Mouse (Mus musculus): ENCODE measurements around the gene Rab37. TPM values are rescaled to one million over a fixed set of nuclear protein-coding genes. Genes with fewer than 3 reads are reported as not detected.

The Rab37 gene
- polyA plus RNA-seq (2015; fragmentation: Nextera tagmentation; extraction: Ambion mirVana) = 2.2 and 2.3 TPM in 2 replicates

GRCm38 (mm10) chr11:115091362-115091901 lies at the start of gene Rab37:
Gene Rab37 (plus strand): TSS chr11:115091431.
- 3% methylated on average over 36 of the region's 36 CpGs for WGBS (ENCODE audit: insufficient replicate concordance)
- H3K36me3 ChIP-seq (replicated peaks) = no peaks in the 10 kb centered on the region
- no peak within 1 kb of the TSS for H3K4me3 ChIP-seq (replicated peaks)
- H3K9ac ChIP-seq = no peak within 1 kb of the TSS
- H3K9me3 ChIP-seq (replicated peaks) = 0 out of 2 replicates have a peak, but pooled peaks cover 4% of the 10 kb centered on the region
- no peak within 1 kb of the TSS for H3K27ac ChIP-seq (replicated peaks)
- H3K27me3 ChIP-seq = peaks cover 29% of the 10 kb centered on the region
- H3K4me1 ChIP-seq (replicated peaks) = no peaks in the 10 kb centered on the region
- H3K4me2 ChIP-seq = no peak within 1 kb of the TSS
- ATAC-seq (ENCODE audit: insufficient read depth) = no peak

GRCm38 (mm10) chr11:115048259-115048658 lies 43.0 kb upstream of the Rab37 start, which contains the start of gene Cd300ld3:
Gene Cd300ld3 (minus strand): TSS chr11:115048409.
- Histone ChIP-seq H3K4me1 (replicated peaks) (no peaks in the 10 kb centered on the region), H3K36me3 (replicated peaks) (no peaks in the 10 kb centered on the region), H3K9ac (no peak within 1 kb of the TSS), H3K9me3 (replicated peaks) (no peaks in the 10 kb centered on the region), H3K27ac (replicated peaks) (no peak within 1 kb of the TSS), H3K4me2 (no peak within 1 kb of the TSS), H3K27me3 (no peaks in the 10 kb centered on the region), H3K4me3 (replicated peaks) (no peak within 1 kb of the TSS)
- no peak for ATAC-seq (ENCODE audit: insufficient read depth)
- WGBS (ENCODE audit: insufficient replicate concordance) = 35% methylated on average over 2 of the region's 2 CpGs

- no peak overlapping the region for H3K4me3 ChIP-seq (replicated peaks)
- H3K9ac ChIP-seq = no peak overlapping the region
- H3K9me3 ChIP-seq (replicated peaks) = no peaks in the 10 kb centered on the region
- 22% methylated on average over 3 of the region's 3 CpGs for WGBS (ENCODE audit: insufficient replicate concordance)
- H3K4me1 ChIP-seq (replicated peaks) = no peaks in the 10 kb centered on the region
- H3K4me2 ChIP-seq = no peak overlapping the region
- no peaks in the 10 kb centered on the region for H3K36me3 ChIP-seq (replicated peaks)
- no peaks in the 10 kb centered on the region for H3K27me3 ChIP-seq
- no peak for ATAC-seq (ENCODE audit: insufficient read depth)
- no peak overlapping the region for H3K27ac ChIP-seq (replicated peaks)
Observed at GRCm38 (mm10) chr11:115049282-115049895, 41.8 kb upstream of the Rab37 start.

GRCm38 (mm10) chr11:115052206-115052605 lies 39.0 kb upstream of the Rab37 start:
- H3K4me3 ChIP-seq (replicated peaks) = no peak overlapping the region
- no peak for ATAC-seq (ENCODE audit: insufficient read depth)
- no peaks in the 10 kb centered on the region for H3K4me1 ChIP-seq (replicated peaks)
- H3K9ac ChIP-seq = no peak overlapping the region
- 3% methylated on average over 9 of the region's 9 CpGs for WGBS (ENCODE audit: insufficient replicate concordance)
- no peaks in the 10 kb centered on the region; the same call in 1 of the 2 replicates for H3K27me3 ChIP-seq
- no peaks in the 10 kb centered on the region for H3K36me3 ChIP-seq (replicated peaks)
- no peak overlapping the region for H3K4me2 ChIP-seq
- no peaks in the 10 kb centered on the region for H3K9me3 ChIP-seq (replicated peaks)
- H3K27ac ChIP-seq (replicated peaks) = no peak overlapping the region

- ATAC-seq (ENCODE audit: insufficient read depth) = no peak
- WGBS (ENCODE audit: insufficient replicate concordance) = 71% methylated on average over 1 of the region's 1 CpGs
- Histone ChIP-seq H3K27ac (replicated peaks) (no peak overlapping the region), H3K9me3 (replicated peaks) (no peaks in the 10 kb centered on the region), H3K27me3 (no peaks in the 10 kb centered on the region; the same call in 1 of the 2 replicates), H3K4me1 (replicated peaks) (no peaks in the 10 kb centered on the region), H3K4me3 (replicated peaks) (no peak overlapping the region), H3K36me3 (replicated peaks) (no peaks in the 10 kb centered on the region), H3K4me2 (no peak overlapping the region), H3K9ac (no peak overlapping the region)
Observed at GRCm38 (mm10) chr11:115052991-115053390, 38.2 kb upstream of the Rab37 start.

- H3K27ac ChIP-seq (replicated peaks) = no peak overlapping the region
- no peak for ATAC-seq (ENCODE audit: insufficient read depth)
- no peak overlapping the region for H3K4me3 ChIP-seq (replicated peaks)
- H3K27me3 ChIP-seq = no peaks in the 10 kb centered on the region; the same call in 1 of the 2 replicates
- no peak overlapping the region for H3K9ac ChIP-seq
- no peak overlapping the region for H3K4me2 ChIP-seq
- H3K4me1 ChIP-seq (replicated peaks) = no peaks in the 10 kb centered on the region
- H3K36me3 ChIP-seq (replicated peaks) = no peaks in the 10 kb centered on the region
- no peaks in the 10 kb centered on the region for H3K9me3 ChIP-seq (replicated peaks)
Observed at GRCm38 (mm10) chr11:115054537-115054936, 36.7 kb upstream of the Rab37 start.

- Histone ChIP-seq H3K27ac (replicated peaks) (no peak overlapping the region), H3K9ac (no peak overlapping the region), H3K4me1 (replicated peaks) (no peaks in the 10 kb centered on the region), H3K9me3 (replicated peaks) (no peaks in the 10 kb centered on the region), H3K27me3 (no peaks in the 10 kb centered on the region; the same call in 1 of the 2 replicates), H3K36me3 (replicated peaks) (no peaks in the 10 kb centered on the region), H3K4me3 (replicated peaks) (no peak overlapping the region), H3K4me2 (no peak overlapping the region)
- no peak for ATAC-seq (ENCODE audit: insufficient read depth)
- 42% methylated on average over 4 of the region's 4 CpGs for WGBS (ENCODE audit: insufficient replicate concordance)
Observed at GRCm38 (mm10) chr11:115058701-115059100, 32.5 kb upstream of the Rab37 start.

- H3K4me2 ChIP-seq = no peak overlapping the region
- H3K27ac ChIP-seq (replicated peaks) = no peak overlapping the region
- H3K4me1 ChIP-seq (replicated peaks) = no peaks in the 10 kb centered on the region
- no peak for ATAC-seq (ENCODE audit: insufficient read depth)
- H3K9me3 ChIP-seq (replicated peaks) = no peaks in the 10 kb centered on the region
- no peaks in the 10 kb centered on the region; the same call in 1 of the 2 replicates for H3K27me3 ChIP-seq
- 33% methylated on average over 2 of the region's 2 CpGs for WGBS (ENCODE audit: insufficient replicate concordance)
- no peak overlapping the region for H3K4me3 ChIP-seq (replicated peaks)
- H3K9ac ChIP-seq = no peak overlapping the region
- no peaks in the 10 kb centered on the region for H3K36me3 ChIP-seq (replicated peaks)
Observed at GRCm38 (mm10) chr11:115059797-115060196, 31.4 kb upstream of the Rab37 start.

GRCm38 (mm10) chr11:115062077-115062476 lies 29.2 kb upstream of the Rab37 start, which contains the start of gene Cd300e:
Gene Cd300e (minus strand): TSS chr11:115062177.
- Histone ChIP-seq H3K4me3 (replicated peaks) (no peak within 1 kb of the TSS), H3K36me3 (replicated peaks) (no peaks in the 10 kb centered on the region), H3K9ac (no peak within 1 kb of the TSS), H3K9me3 (replicated peaks) (no peaks in the 10 kb centered on the region), H3K4me2 (no peak within 1 kb of the TSS), H3K27me3 (no peaks in the 10 kb centered on the region), H3K27ac (replicated peaks) (no peak within 1 kb of the TSS), H3K4me1 (replicated peaks) (no peaks in the 10 kb centered on the region)
- WGBS (ENCODE audit: insufficient replicate concordance) = 10% methylated on average over 5 of the region's 5 CpGs
- ATAC-seq (ENCODE audit: insufficient read depth) = no peak

GRCm38 (mm10) chr11:115066768-115067167 lies 24.5 kb upstream of the Rab37 start:
- Histone ChIP-seq H3K27ac (replicated peaks) (no peak overlapping the region), H3K27me3 (no peaks in the 10 kb centered on the region), H3K4me1 (replicated peaks) (0 out of 2 replicates have a peak, but pooled peaks cover 7% of the 10 kb centered on the region), H3K9ac (no peak overlapping the region), H3K4me3 (replicated peaks) (no peak overlapping the region), H3K36me3 (replicated peaks) (no peaks in the 10 kb centered on the region), H3K4me2 (no peak overlapping the region), H3K9me3 (replicated peaks) (no peaks in the 10 kb centered on the region)
- WGBS (ENCODE audit: insufficient replicate concordance) = 36% methylated on average over 6 of the region's 6 CpGs
- no peak for ATAC-seq (ENCODE audit: insufficient read depth)

GRCm38 (mm10) chr11:115071015-115071551 lies 20.1 kb upstream of the Rab37 start:
- 10% methylated on average over 9 of the region's 9 CpGs for WGBS (ENCODE audit: insufficient replicate concordance)
- Histone ChIP-seq H3K9me3 (replicated peaks) (no peaks in the 10 kb centered on the region), H3K36me3 (replicated peaks) (no peaks in the 10 kb centered on the region), H3K4me2 (no peak overlapping the region), H3K4me1 (replicated peaks) (0 out of 2 replicates have a peak, but pooled peaks cover 15% of the 10 kb centered on the region), H3K27ac (replicated peaks) (no peak overlapping the region), H3K4me3 (replicated peaks) (no peak overlapping the region), H3K9ac (no peak overlapping the region), H3K27me3 (no peaks in the 10 kb centered on the region)
- ATAC-seq (ENCODE audit: insufficient read depth) = no peak

Data from liver, embryonic 15.5 days (tissue).